In the genomic region with DNA sequence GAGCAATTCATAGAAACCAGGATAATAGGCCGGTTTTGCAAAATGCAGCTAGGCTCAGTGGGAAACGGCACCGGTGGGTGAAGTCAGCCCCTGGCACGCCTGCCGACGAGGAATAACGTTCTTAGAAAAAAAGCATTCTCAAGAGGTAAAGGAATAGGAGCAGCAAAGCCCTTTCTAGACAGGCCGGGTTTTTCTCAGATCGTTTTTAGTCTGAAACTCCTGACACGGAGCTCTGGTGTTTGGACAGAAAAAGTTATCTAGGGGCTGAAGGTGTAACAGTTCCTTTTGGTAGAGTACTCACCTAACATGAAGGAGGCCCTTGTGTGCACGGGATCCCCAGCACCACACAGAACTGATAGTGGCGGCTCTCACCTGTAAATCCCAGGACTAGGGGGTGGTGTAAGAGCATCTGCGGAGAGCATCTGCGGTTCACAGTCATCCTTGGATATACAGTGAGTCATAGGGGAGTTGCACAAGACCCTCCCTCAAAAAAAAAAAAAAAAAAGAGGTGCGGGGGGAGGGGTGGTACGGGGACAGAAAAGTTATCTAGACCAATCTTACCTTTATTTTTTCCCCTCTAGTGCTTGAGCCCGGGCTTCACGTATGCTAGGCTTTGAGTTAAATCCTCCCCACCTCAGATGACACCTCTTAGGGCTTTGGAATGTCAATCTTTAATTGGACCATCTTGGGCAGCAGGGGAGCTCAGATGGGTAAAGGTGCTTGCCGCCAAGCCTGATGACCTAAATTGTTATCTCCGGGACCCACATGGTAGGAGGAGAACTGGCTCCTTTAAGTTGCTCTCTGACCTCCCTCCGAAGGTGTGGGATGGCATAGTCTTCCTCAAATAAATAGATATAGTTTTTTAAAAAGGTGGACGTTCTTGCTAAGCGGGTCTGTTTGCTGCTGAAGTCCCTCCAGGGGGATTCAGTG, we compare ENCODE assay signal across 8 mouse cellular contexts. TPM values are rescaled to one million over a fixed set of nuclear protein-coding genes. Genes with fewer than 3 reads are reported as not detected.
DNase-seq lines count a peak whose midpoint lies in the region; ATAC-seq and TF ChIP-seq lines count a peak whose summit lies in the region.

No protein-coding gene starts in this region.

- H3K27ac ChIP-seq in lung, postnatal 0 days (ENCODE audit: low read length) = no peak overlapping the region
- H3K27ac ChIP-seq in embryonic facial prominence, embryonic 12.5 days = no peak overlapping the region
- no peak overlapping the region for H3K27ac ChIP-seq in intestine, embryonic 16.5 days (ENCODE audit: low read length)

- no peak for TF ChIP-seq POLR2A in myocyte (IDR thresholded peaks at IDR 0.05; ENCODE audit: insufficient read length, low read depth)

- peaks cover 5% of the 10 kb centered on the region; the same call in 1 of the 2 replicates for H3K4me1 ChIP-seq in lung, postnatal 0 days (ENCODE audit: insufficient read depth, low read depth, low read length)
- H3K4me1 ChIP-seq in embryonic facial prominence, embryonic 12.5 days = 0 out of 2 replicates have a peak, but pooled peaks cover 4% of the 10 kb centered on the region
- 0 out of 2 replicates have a peak, but pooled peaks cover 13% of the 10 kb centered on the region for H3K4me1 ChIP-seq in intestine, embryonic 16.5 days (ENCODE audit: control insufficient read depth, insufficient read depth, low read length)

- no peaks in the 10 kb centered on the region for H3K79me2 ChIP-seq in myocyte (ENCODE audit: control insufficient read depth, insufficient read depth)

- peak overlapping the region; percentile 58 for H3K4me3 ChIP-seq in lung, postnatal 0 days (ENCODE audit: low read depth, low read length)
- peak overlapping the region; percentile 69 for H3K4me3 ChIP-seq in embryonic facial prominence, embryonic 12.5 days
- peak overlapping the region; percentile 82 for H3K4me3 ChIP-seq in intestine, embryonic 16.5 days (ENCODE audit: low read length)
- H3K4me3 ChIP-seq in myocyte = peak overlapping the region; percentile 52

- WGBS in lung, postnatal 0 days = 25% methylated on average over 23 of the region's 23 CpGs
- WGBS in embryonic facial prominence, embryonic 12.5 days = 34% methylated on average over 23 of the region's 23 CpGs
- 33% methylated on average over 23 of the region's 23 CpGs for WGBS in intestine, embryonic 16.5 days

- H3K27me3 ChIP-seq in lung, postnatal 0 days (replicated peaks; ENCODE audit: insufficient read depth, low read length) = no peaks in the 10 kb centered on the region
- no peaks in the 10 kb centered on the region for H3K27me3 ChIP-seq in embryonic facial prominence, embryonic 12.5 days
- no peaks in the 10 kb centered on the region for H3K27me3 ChIP-seq in intestine, embryonic 16.5 days (replicated peaks; ENCODE audit: control insufficient read depth, insufficient read depth, low read length)
- H3K27me3 ChIP-seq in myocyte (ENCODE audit: control insufficient read depth, insufficient read depth, insufficient read length) = peaks cover 10% of the 10 kb centered on the region

- TF ChIP-seq CTCF in lung, postnatal 0 days (IDR thresholded peaks at IDR 0.05) = no peak

- intact Hi-C loops in gastrocnemius, postnatal 36 days (cut with DNase I) = no loop called here
- intact Hi-C loops in left cerebral cortex, postnatal 36 days (cut with DNase I) = loop anchor here (5.0 kb wide), 1 partner anchor 42 kb away; no protein-coding TSS in a partner anchor

- peak overlapping the region; percentile 9 for H3ac ChIP-seq in myocyte (ENCODE audit: control insufficient read depth, insufficient read length)

- peak; percentile 27 for DNase-seq in lung, postnatal 0 days (ENCODE audit: low spot score)
- no peak for DNase-seq in lung, adult 18-20 months
- DNase-seq in gastrocnemius, postnatal 36 days = no peak
- no peak for DNase-seq in left cerebral cortex, adult 8-10 months (ENCODE audit: low spot score in 2 of 2)
- no peak for DNase-seq in left cerebral cortex, postnatal 36 days (ENCODE audit: low spot score in 2 of 2)

- H3K36me3 ChIP-seq in lung, postnatal 0 days (ENCODE audit: insufficient read depth, low read length) = no peaks in the 10 kb centered on the region
- peaks cover 18% of the 10 kb centered on the region; the same call in 1 of the 2 replicates for H3K36me3 ChIP-seq in embryonic facial prominence, embryonic 12.5 days
- no peaks in the 10 kb centered on the region for H3K36me3 ChIP-seq in intestine, embryonic 16.5 days (ENCODE audit: control insufficient read depth, insufficient read depth, low read length)
- no peaks in the 10 kb centered on the region for H3K36me3 ChIP-seq in myocyte (ENCODE audit: control insufficient read depth, insufficient read depth)

- H3K9me3 ChIP-seq in lung, postnatal 0 days (ENCODE audit: low read length) = no peaks in the 10 kb centered on the region
- no peaks in the 10 kb centered on the region for H3K9me3 ChIP-seq in embryonic facial prominence, embryonic 12.5 days
- no peaks in the 10 kb centered on the region for H3K9me3 ChIP-seq in intestine, embryonic 16.5 days (ENCODE audit: control insufficient read depth, low read length)

- TF ChIP-seq EP300 in lung, postnatal 0 days (IDR thresholded peaks at IDR 0.05) = no peak

- H3K9ac ChIP-seq in lung, postnatal 0 days (replicated peaks; ENCODE audit: low read depth) = peak overlapping the region; percentile 52
- H3K9ac ChIP-seq in embryonic facial prominence, embryonic 12.5 days = peak overlapping the region; percentile 69
- peak overlapping the region; percentile 86 for H3K9ac ChIP-seq in intestine, embryonic 16.5 days (ENCODE audit: low read depth, low read length)

- peak overlapping the region; percentile 84 for H3K4me2 ChIP-seq in lung, postnatal 0 days (replicated peaks; ENCODE audit: low read depth, low read length)
- H3K4me2 ChIP-seq in embryonic facial prominence, embryonic 12.5 days (replicated peaks) = peak overlapping the region; percentile 90
- peak overlapping the region; percentile 79 for H3K4me2 ChIP-seq in intestine, embryonic 16.5 days (ENCODE audit: low read depth, low read length)
- peak overlapping the region; percentile 98 for H3K4me2 ChIP-seq in myocyte (ENCODE audit: low read depth)

- ATAC-seq in lung, postnatal 0 days = no peak
- no peak for ATAC-seq in embryonic facial prominence, embryonic 12.5 days (ENCODE audit: insufficient number of reproducible peaks, insufficient read depth, low FRiP score, low TSS enrichment)
- ATAC-seq in intestine, embryonic 16.5 days = no peak

TF ChIP-seq in myocyte, 11 proteins besides CTCF, POLR2A, EP300 and RAD21:
- no peak for TF ChIP-seq USF1 (IDR thresholded peaks at IDR 0.05; ENCODE audit: low read depth)
- no peak for TF ChIP-seq TCF12 (IDR thresholded peaks at IDR 0.05; ENCODE audit: insufficient read depth, poor library complexity, severe bottlenecking)
- TF ChIP-seq MYOG (IDR thresholded peaks at IDR 0.05; ENCODE audit: control insufficient read depth in 1 of 3, insufficient read depth in 1 of 3, insufficient read length in 2 of 3, low read depth in 2 of 3) = no peak
- no peak for TF ChIP-seq E2F4 (IDR thresholded peaks at IDR 0.05; ENCODE audit: insufficient read depth)
- no peak for TF ChIP-seq POLR2AphosphoS2 (IDR thresholded peaks at IDR 0.05; ENCODE audit: insufficient read length, low read depth)
- TF ChIP-seq CEBPB (IDR thresholded peaks at IDR 0.05; ENCODE audit: insufficient read depth, poor library complexity, severe bottlenecking) = no peak
- no peak for TF ChIP-seq TCF3 (IDR thresholded peaks at IDR 0.05; ENCODE audit: insufficient read length, low read depth)
- no peak for TF ChIP-seq MYOD1 (IDR thresholded peaks at IDR 0.05; ENCODE audit: control insufficient read depth in 1 of 3, insufficient read length in 2 of 3, low read depth in 2 of 3)
- TF ChIP-seq MAX (IDR thresholded peaks at IDR 0.05; ENCODE audit: low read depth) = no peak
- TF ChIP-seq REST (IDR thresholded peaks at IDR 0.05; ENCODE audit: insufficient read depth, insufficient read length) = no peak
- no peak for TF ChIP-seq SRF (IDR thresholded peaks at IDR 0.05; ENCODE audit: control insufficient read depth, insufficient read length, low read depth)

RNA-seq across cellular contexts. Expression of a gene that starts 1.0 kb away (rescaled TPM):
- polyA plus RNA-seq in lung, postnatal 0 days (2015; fragmentation: Nextera tagmentation; extraction: Ambion mirVana) = 5.9 and 6.0 TPM in 2 replicates
- polyA plus RNA-seq in embryonic facial prominence, embryonic 12.5 days (2016; fragmentation: Nextera tagmentation; extraction: Ambion mirVana) = 11.3 and 12.0 TPM in 2 replicates
- polyA plus RNA-seq in intestine, embryonic 16.5 days (2015; fragmentation: Nextera tagmentation; extraction: Ambion mirVana) = 16.2 and 18.5 TPM in 2 replicates
- 3.9 TPM for polyA plus RNA-seq in myocyte (2012; fragmentation: generic; extraction: Trizol)
- 1 to 10 TPM; 6.9 to 7.3 TPM for total RNA-seq in gastrocnemius, postnatal 36 days (2021)
- 10 to 100 TPM; 33.6 to 41.6 (median 36.8) TPM for total RNA-seq in left cerebral cortex, adult 8-10 months (2022)
- total RNA-seq in left cerebral cortex, postnatal 36 days (2021) = 10 to 100 TPM; 32.6 to 33.7 TPM
